Mouse (Mus musculus) urinary bladder, postnatal 25 days (tissue): ENCODE measurements around the gene 1700029P11Rik.

Experiments used
- DNase-seq: peaks from one replicate; pipeline ENCODE4 v3.0.0; 2022; ENCODE audit warnings: low spot score

The 1700029P11Rik gene

GRCm38 (mm10) chr15:81980321-81980720 is at the start of gene 1700029P11Rik:
Gene 1700029P11Rik, plus strand, starts transcription at chr15:81980540.
- no peak for DNase-seq

GRCm38 (mm10) chr15:81932951-81933470 is 47.3 kb upstream of the 1700029P11Rik start:
- no peak for DNase-seq

- no peak for DNase-seq
Observed at GRCm38 (mm10) chr15:81933986-81934385, 46.4 kb upstream of the 1700029P11Rik start.

GRCm38 (mm10) chr15:81935869-81936637 is 44.3 kb upstream of the 1700029P11Rik start:
- DNase-seq = no peak

GRCm38 (mm10) chr15:81936679-81937078 is 43.7 kb upstream of the 1700029P11Rik start, which contains the start of gene Csdc2:
Gene Csdc2, plus strand, starts transcription at chr15:81936759.
- DNase-seq = peak; percentile 29

DNA sequence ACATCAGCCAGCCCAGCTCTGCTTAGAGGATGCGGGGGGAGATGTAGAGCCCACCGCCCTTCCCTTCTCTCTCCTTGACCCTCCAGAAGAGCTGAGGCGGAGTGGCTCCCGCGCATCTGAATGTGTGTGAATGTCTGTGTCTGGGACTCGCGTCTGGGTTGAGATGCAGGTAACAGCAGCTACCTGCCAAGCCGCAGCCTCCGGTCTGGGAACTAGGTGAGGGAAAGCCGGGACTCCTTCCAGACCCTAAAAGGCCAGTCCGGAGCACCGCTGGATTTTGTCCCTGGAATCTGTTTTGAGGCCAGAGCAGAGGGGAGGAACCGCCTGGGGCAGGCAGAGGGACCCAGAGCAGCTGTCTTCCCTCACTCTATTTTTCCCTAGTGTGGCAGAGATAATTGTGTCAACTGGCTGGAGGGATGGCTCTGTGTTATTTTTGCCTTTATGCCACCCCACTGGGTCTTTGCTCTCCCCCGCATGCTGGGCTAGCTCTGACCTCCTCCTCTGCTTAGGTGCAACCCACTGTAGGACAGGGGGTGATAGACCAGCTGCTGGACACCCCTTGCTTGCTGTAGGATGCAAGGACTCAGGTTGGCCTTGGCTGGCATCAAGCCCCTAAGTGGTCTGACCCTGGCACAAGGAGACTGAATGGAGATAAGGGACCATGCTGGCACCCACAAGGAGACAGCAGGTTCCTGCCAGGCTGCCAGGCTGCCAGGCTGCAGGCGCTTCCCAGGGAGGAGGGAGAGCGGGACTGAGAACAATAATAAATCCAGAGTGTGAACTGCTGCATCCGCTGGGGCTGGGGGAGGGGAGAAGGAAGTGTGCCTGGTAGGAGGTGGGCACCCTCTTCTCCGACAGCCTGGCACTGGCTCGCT is 43.0 kb upstream of the 1700029P11Rik start:
- DNase-seq = no peak

GRCm38 (mm10) chr15:81938246-81938645 is 42.1 kb upstream of the 1700029P11Rik start:
- peak; percentile 26 for DNase-seq

- DNase-seq = no peak
Observed at GRCm38 (mm10) chr15:81939157-81939715, 41.1 kb upstream of the 1700029P11Rik start.

- no peak for DNase-seq
Observed at GRCm38 (mm10) chr15:81939774-81940173, 40.6 kb upstream of the 1700029P11Rik start.

- DNase-seq = no peak
Observed at GRCm38 (mm10) chr15:81940219-81940618, 40.1 kb upstream of the 1700029P11Rik start.

DNA sequence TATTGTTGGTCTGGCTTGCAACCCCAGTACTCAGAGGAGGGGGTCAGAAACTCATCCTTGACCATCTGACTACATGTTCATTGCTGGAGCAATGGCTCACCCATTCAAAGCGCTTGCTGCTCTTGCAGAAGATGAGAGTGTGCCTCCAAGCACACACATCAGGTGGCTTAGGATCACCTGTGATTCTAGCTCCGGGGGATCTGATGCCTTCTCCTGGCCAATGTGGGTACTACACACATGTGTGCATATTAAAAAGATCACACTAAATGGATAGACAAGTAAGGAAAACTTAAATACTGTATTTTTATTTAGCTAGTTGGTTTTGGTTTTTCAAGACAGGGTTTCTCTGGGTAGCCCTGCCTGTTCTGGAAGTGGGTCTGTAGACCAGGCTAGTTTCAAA is 39.3 kb upstream of the 1700029P11Rik start:
- DNase-seq = no peak

DNA sequence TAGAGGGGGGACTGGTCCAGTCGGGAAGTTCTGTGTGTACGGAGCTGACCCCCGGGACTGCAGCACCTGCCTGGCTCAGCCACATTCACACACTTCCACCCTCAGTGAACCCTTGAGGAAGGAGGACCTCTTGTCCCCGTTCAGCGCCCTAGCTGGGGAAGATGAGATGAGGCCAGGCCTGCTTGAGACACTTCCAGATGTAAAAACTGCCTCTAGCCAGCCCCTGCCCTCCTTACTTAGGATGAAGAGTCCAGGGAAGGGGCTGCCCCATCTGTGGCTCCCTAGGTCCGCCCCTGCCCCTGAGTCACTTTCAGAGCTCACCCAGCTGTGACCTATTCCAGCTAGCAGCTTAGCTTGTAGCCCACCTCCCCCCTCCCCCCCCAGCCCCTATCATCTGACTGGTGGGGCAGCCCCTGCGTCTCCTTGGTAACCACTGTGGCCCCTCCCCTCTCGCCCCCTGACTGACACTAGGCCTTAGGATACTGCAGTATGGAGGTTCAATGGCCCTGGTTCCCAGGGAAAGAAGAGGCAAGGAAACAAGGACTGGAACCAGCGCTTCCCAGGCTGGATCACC is 37.1 kb upstream of the 1700029P11Rik start:
- no peak for DNase-seq

DNA sequence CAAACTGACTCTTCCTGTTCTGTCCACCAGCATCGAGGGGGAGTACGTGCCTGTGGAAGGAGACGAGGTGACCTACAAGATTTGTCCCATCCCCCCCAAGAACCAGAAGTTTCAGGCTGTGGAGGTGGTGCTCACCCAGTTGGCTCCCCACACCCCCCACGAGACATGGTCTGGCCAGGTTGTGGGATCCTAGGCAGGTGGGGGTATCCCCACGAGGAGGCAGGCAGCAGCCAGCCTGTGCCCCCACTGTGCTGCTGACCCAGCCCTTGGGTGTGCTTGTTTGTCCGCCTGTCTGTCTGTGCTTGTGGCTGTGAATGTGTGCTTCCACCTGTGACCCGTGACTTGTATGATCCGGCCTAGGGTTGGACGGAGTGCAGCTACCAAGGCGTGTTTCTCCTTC is 31.3 kb upstream of the 1700029P11Rik start:
- DNase-seq = no peak

DNA sequence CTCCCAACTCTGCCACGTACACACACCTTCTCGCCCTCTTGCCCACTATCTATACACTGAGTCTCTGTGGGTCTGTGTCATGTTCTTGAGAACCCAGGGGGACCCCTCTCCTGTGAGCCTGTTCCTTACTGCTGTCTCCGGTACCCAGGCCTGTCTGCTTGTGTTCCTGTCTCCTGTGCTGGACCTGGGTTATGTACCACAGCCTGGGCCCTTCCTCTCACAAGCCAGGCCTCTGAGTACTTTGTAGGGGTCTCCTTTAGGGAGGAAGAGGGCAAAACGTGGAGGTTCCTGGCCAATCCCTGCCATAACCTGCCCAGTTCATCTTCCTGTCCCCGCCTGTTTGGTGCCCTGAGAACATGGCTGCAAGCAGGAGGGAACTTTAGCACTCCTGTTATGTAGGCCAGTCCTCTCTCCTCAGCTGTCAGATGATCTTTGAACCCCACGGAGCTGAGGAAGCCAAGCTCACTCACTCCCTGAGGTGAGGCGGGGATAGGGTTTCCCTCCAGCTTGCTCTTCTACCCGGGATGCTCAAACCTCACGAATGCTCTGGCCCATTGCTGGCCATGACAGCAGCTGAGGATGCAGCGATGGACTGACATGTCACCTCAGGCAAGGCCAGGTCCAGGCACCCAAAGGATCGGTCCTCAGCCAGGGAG is 30.7 kb upstream of the 1700029P11Rik start:
- no peak for DNase-seq

- DNase-seq = no peak
Observed at GRCm38 (mm10) chr15:81950716-81951115, 29.6 kb upstream of the 1700029P11Rik start.

GRCm38 (mm10) chr15:81951159-81951558 is 29.2 kb upstream of the 1700029P11Rik start:
- no peak for DNase-seq

DNA sequence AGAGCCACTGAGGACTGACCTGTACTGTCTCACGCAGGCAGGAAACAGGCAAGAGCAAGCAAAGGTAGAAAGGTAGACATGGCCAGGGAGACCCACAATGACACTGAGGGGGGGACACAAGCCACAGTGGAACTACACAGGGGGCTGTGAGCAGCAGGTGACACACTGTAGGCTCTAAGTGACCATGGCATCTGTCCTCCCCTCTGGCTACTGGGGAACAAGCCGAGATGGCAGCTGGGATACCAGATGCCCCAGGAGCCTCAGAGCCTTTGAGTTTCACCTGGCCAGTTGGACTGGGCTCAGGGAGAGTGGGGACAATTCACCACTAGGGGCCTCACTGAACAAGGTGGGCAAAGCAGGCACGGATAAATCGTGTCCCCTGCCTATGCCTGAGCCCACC is 28.0 kb upstream of the 1700029P11Rik start:
- no peak for DNase-seq

GRCm38 (mm10) chr15:81954151-81954583 is 26.2 kb upstream of the 1700029P11Rik start:
- DNase-seq = no peak

- no peak for DNase-seq
Observed at GRCm38 (mm10) chr15:81954716-81955115, 25.6 kb upstream of the 1700029P11Rik start.

GRCm38 (mm10) chr15:81955414-81955813 is 24.9 kb upstream of the 1700029P11Rik start:
- DNase-seq = no peak

DNA sequence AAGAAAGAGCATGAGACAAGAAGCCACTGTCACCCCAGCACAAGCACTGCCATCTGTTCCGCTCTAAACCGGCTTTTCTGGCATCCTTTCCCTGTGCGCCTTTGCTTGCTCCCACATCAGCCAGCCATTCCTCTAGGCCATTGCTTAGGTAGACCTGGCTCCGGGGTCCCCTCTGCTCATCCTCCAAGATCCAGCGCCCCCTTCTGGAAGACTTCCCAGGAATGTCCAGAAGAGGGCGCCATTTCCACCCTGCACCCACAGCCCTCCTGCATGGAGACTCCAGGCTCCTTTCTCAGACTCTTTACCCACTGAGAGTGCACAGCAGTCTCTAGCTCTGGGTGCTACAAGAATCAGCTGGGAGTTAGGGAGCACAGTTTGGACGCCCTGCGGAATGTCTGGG is 23.9 kb upstream of the 1700029P11Rik start:
- peak; percentile 29 for DNase-seq
